Comparison of ENCODE assay signal across 24 mouse cellular contexts in the genomic region with DNA sequence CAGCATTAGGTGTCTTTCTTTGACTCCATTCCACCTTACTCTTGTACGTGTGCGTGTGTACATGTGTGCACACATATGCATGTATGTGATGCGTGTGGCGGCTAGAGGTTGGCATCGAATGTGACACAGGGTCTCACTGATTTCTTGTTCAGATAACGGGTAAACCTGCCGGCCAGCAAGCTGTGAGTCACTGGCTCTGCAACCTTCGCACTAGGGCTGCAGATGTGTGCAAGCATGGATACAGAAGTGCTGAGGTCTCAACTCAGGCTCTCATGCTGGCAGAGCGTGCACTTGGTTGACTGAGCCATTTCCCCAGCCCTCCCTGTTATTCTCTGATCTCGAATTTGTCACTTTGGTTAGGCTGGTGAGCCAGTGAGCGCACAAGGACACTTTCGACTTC. TPM values are rescaled to one million over a fixed set of nuclear protein-coding genes. Genes with fewer than 3 reads are reported as not detected.
DNase-seq lines count a peak whose midpoint lies in the region; ATAC-seq and TF ChIP-seq lines count a peak whose summit lies in the region.
"Had no signal": no experiment of that assay in that cellular context is flagged by ENCODE, and none has a peak within 500 bp of the region (broad histone marks: within the 10 kb centered on the region; RNA-seq: fewer than 3 reads in every experiment).

No protein-coding gene starts in this region.

- no peak overlapping the region for H3K4me3 ChIP-seq in liver, embryonic 11.5 days (ENCODE audit: low read depth, low read length)
- H3K4me3 ChIP-seq in E14TG2a.4 (replicated peaks; ENCODE audit: low read length) = peak overlapping the region; percentile 24
- H3K4me3 ChIP-seq in macrophage (ENCODE audit: inconsistent target) = no peak overlapping the region
- H3K4me3 ChIP-seq: erythroblast, embryonic 14.5 days; gastrocnemius, adult 2 months; hindbrain, embryonic 10.5 days; kidney, embryonic 15.5 days; midbrain, embryonic 13.5 days had no signal

- TF ChIP-seq CTCF in E14TG2a.4 (conservative IDR thresholded peaks at IDR 0.05; ENCODE audit: low read length) = no peak

- H3K27me3 ChIP-seq in liver, embryonic 11.5 days (replicated peaks; ENCODE audit: control insufficient read depth, insufficient read depth, low read length) = no peaks in the 10 kb centered on the region
- no peaks in the 10 kb centered on the region for H3K27me3 ChIP-seq in E14TG2a.4 (ENCODE audit: insufficient read depth, low read length)
- H3K27me3 ChIP-seq: kidney, embryonic 15.5 days; midbrain, embryonic 13.5 days had no signal

- H3K79me2 ChIP-seq in macrophage (ENCODE audit: inconsistent target) = peaks cover 69% of the 10 kb centered on the region

- DNase-seq in liver, embryonic 11.5 days (ENCODE audit: low spot score) = no peak
- no peak for DNase-seq in liver
- peak; percentile 82 for DNase-seq in 416B (ENCODE audit: low read depth)
- no peak for DNase-seq in urinary bladder, postnatal 14 days (ENCODE audit: low spot score)
- no peak for DNase-seq in urinary bladder, postnatal 25 days (ENCODE audit: low spot score)
- DNase-seq: adrenal gland, adult 2 months; cerebellum, adult 2 months; cerebellum, postnatal 14 days; gastrocnemius, adult 2 months; gastrocnemius, postnatal 36 days; heart, postnatal 14 days; kidney, adult 11 months; kidney, postnatal 25 days; lung, adult 2 months; lung, postnatal 10 days; thymus, postnatal 25 days had no signal

- peaks cover 63% of the 10 kb centered on the region for H3K4me1 ChIP-seq in liver, embryonic 11.5 days (replicated peaks; ENCODE audit: control insufficient read depth, insufficient read depth, low read length)
- H3K4me1 ChIP-seq in E14TG2a.4 (replicated peaks; ENCODE audit: low read depth, low read length) = peaks cover 68% of the 10 kb centered on the region

- no peak overlapping the region for H3K4me2 ChIP-seq in liver, embryonic 11.5 days
- H3K4me2 ChIP-seq: kidney, embryonic 15.5 days; midbrain, embryonic 13.5 days had no signal

- no peaks in the 10 kb centered on the region for H3K9me3 ChIP-seq in liver, embryonic 11.5 days (ENCODE audit: control insufficient read depth, low read length)
- no peaks in the 10 kb centered on the region for H3K9me3 ChIP-seq in E14TG2a.4 (ENCODE audit: low read length)
- H3K9me3 ChIP-seq: hindbrain, embryonic 10.5 days; kidney, embryonic 15.5 days; midbrain, embryonic 13.5 days had no signal

- H3K27ac ChIP-seq in liver, embryonic 11.5 days (ENCODE audit: low read depth, low read length) = 0 out of 2 replicates have a peak overlapping the region, but pooled peaks have one; percentile 10
- H3K27ac ChIP-seq in macrophage = peak overlapping the region; percentile 13; the same call in 1 of the 2 replicates
- H3K27ac ChIP-seq: gastrocnemius, adult 2 months; hindbrain, embryonic 10.5 days; hindbrain, postnatal 0 days; kidney, embryonic 15.5 days; midbrain, embryonic 13.5 days had no signal

- WGBS in liver, embryonic 11.5 days = 81% methylated on average over 12 of the region's 12 CpGs
- WGBS in macrophage (ENCODE audit: missing documents) = 90% methylated on average over 12 of the region's 12 CpGs

- H3K9ac ChIP-seq in liver, embryonic 11.5 days (ENCODE audit: low read depth, low read length) = no peak overlapping the region
- H3K9ac ChIP-seq: kidney, embryonic 15.5 days; midbrain, embryonic 13.5 days had no signal

- no peaks in the 10 kb centered on the region for H3K36me3 ChIP-seq in liver, embryonic 11.5 days (ENCODE audit: control insufficient read depth, insufficient read depth, low read length)
- H3K36me3 ChIP-seq in E14TG2a.4 (ENCODE audit: insufficient read depth, low read length) = peaks cover 15% of the 10 kb centered on the region
- H3K36me3 ChIP-seq in macrophage (ENCODE audit: inconsistent target) = no peaks in the 10 kb centered on the region

- ATAC-seq in liver, embryonic 11.5 days (replicated peaks; ENCODE audit: low FRiP score) = no peak
- ATAC-seq: forebrain, embryonic 16.5 days; hindbrain, postnatal 0 days; midbrain, embryonic 13.5 days had no signal

RNA-seq across cellular contexts. Expression of gene Ccdc12, which starts 3.2 kb away (rescaled TPM):
- polyA plus RNA-seq in liver, embryonic 11.5 days (2014; fragmentation: Nextera tagmentation; extraction: Ambion mirVana) = 161 TPM in 2 replicates
- total RNA-seq in macrophage (2018; cell fraction: chromatin; rRNA removed) = 100 to 1,000 TPM in 17 of 26 experiments, 10 to 100 TPM in 9; 46.5 to 229 (median 117) TPM
- total RNA-seq in macrophage (2018; cell fraction: cytosol; rRNA removed) = 100 to 1,000 TPM; 104 to 201 (median 145) TPM
- 100 to 1,000 TPM in 17 of 26 experiments, 10 to 100 TPM in 9; 43.2 to 258 (median 124) TPM for total RNA-seq in macrophage (2018; cell fraction: nucleus; rRNA removed)
- 80.9 to 152 TPM (median 147 TPM) in 3 replicates for polyA plus RNA-seq in macrophage (2018)

RNA-seq across cellular contexts. Expression of gene Nbeal2, which starts 5.6 kb away (rescaled TPM):
- polyA plus RNA-seq in liver, embryonic 11.5 days (2014; fragmentation: Nextera tagmentation; extraction: Ambion mirVana) = 8.0 TPM in 2 replicates
- total RNA-seq in macrophage (2018; cell fraction: chromatin; rRNA removed) = 100 to 1,000 TPM in 12 of 26 experiments, 10 to 100 TPM in 13, 1 to 10 TPM in 1; 6.2 to 170 (median 78.6) TPM
- total RNA-seq in macrophage (2018; cell fraction: cytosol; rRNA removed) = 10 to 100 TPM in 22 of 26 experiments, 1 to 10 TPM in 4; 7.3 to 21.7 (median 15.4) TPM
- total RNA-seq in macrophage (2018; cell fraction: nucleus; rRNA removed) = 10 to 100 TPM in 23 of 26 experiments, 1 to 10 TPM in 3; 6.0 to 71.7 (median 37.9) TPM
- 8.6 to 16.6 TPM (median 14.0 TPM) in 3 replicates for polyA plus RNA-seq in macrophage (2018)

RNA-seq across cellular contexts. Expression of gene Nradd, which starts 35.3 kb away (rescaled TPM):
- 8.2 and 9.9 TPM in 2 replicates for polyA plus RNA-seq in liver, embryonic 11.5 days (2014; fragmentation: Nextera tagmentation; extraction: Ambion mirVana)
- total RNA-seq in macrophage (2018; cell fraction: chromatin; rRNA removed) = 1 to 10 TPM in 20 of 26 experiments, not detected in 6; 1.3 to 8.1 (median 3.5) TPM
- total RNA-seq in macrophage (2018; cell fraction: cytosol; rRNA removed) = 1 to 10 TPM in 25 of 26 experiments, under 1 TPM in 1; 0.95 to 2.8 (median 1.6) TPM
- 1 to 10 TPM in 23 of 26 experiments, under 1 TPM in 2, not detected in 1; 0.67 to 7.7 (median 1.9) TPM for total RNA-seq in macrophage (2018; cell fraction: nucleus; rRNA removed)
- polyA plus RNA-seq in macrophage (2018) = 0.95 to 4.3 TPM (median 2.3 TPM) in 3 replicates
